Mouse (Mus musculus): ENCODE results near the gene Ice2. TPM values are rescaled to one million over a fixed set of nuclear protein-coding genes. Genes with fewer than 3 reads are reported as not detected.

Ice2 gene
- polyA plus RNA-seq, 1 experiment from 2014 or later: 7.3 TPM

- H3K27me3 ChIP-seq (replicated peaks; ENCODE audit: insufficient read depth, low read length): no peaks in the 10 kb centered on the region
- H3K4me2 ChIP-seq (replicated peaks; ENCODE audit: low read depth, low read length): no peak overlapping the region
- no peak overlapping the region for H3K4me3 ChIP-seq (ENCODE audit: low read depth, low read length)
- H3K9me3 ChIP-seq (ENCODE audit: low read length): no peaks in the 10 kb centered on the region
- no peak overlapping the region for H3K9ac ChIP-seq (replicated peaks; ENCODE audit: low read depth)
- 58% methylated on average over 14 of the region's 14 CpGs for WGBS
- no peak overlapping the region for H3K27ac ChIP-seq (ENCODE audit: low read length)
- DNase-seq (ENCODE audit: low spot score) (peak; percentile 46), ATAC-seq (no peak)
- H3K4me1 ChIP-seq (ENCODE audit: insufficient read depth, low read depth, low read length): peaks cover 11% of the 10 kb centered on the region
- TF ChIP-seq EP300 (IDR thresholded peaks at IDR 0.05) (no peak), CTCF (IDR thresholded peaks at IDR 0.05) (no peak)
- peaks cover 38% of the 10 kb centered on the region; the same call in 1 of the 2 replicates for H3K36me3 ChIP-seq (ENCODE audit: insufficient read depth, low read length)
Measured at GRCm38 (mm10) chr9:69477195-69477823, 79.6 kb downstream of the Ice2 start.

DNA sequence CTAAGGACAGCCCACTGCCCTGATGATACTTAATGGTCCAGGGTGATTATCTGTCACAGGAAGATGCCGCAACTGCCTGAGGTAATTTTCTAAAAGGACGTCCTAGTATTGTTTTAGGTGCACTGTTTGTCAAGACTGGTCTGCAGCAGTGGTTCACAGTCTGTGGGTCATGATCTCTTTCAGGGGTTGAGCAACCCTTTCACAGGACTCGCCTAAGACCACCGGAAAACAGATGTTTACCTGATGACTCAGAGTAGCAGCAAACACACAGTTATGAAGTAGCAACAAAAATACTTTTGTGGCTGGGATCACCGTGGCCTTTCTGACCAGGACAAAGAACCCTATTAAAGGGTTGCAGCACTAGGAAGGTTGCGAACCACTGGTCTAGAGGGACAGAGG is 80.1 kb downstream of the Ice2 start:
- H3K4me1 ChIP-seq (ENCODE audit: insufficient read depth, low read depth, low read length): peaks cover 7% of the 10 kb centered on the region; the same call in 1 of the 2 replicates
- no peaks in the 10 kb centered on the region for H3K27me3 ChIP-seq (replicated peaks; ENCODE audit: insufficient read depth, low read length)
- H3K9me3 ChIP-seq (ENCODE audit: low read length): no peaks in the 10 kb centered on the region
- no peak for DNase-seq (ENCODE audit: low spot score)
- no peak overlapping the region for H3K4me2 ChIP-seq (replicated peaks; ENCODE audit: low read depth, low read length)
- peaks cover 43% of the 10 kb centered on the region; the same call in 1 of the 2 replicates for H3K36me3 ChIP-seq (ENCODE audit: insufficient read depth, low read length)
- H3K27ac ChIP-seq (ENCODE audit: low read length): no peak overlapping the region
- 55% methylated on average over 6 of the region's 6 CpGs for WGBS
- ATAC-seq: peak; percentile 55; the same call in 1 of the 2 replicates
- TF ChIP-seq EP300 (IDR thresholded peaks at IDR 0.05): no peak
- TF ChIP-seq CTCF (IDR thresholded peaks at IDR 0.05): no peak
- H3K4me3 ChIP-seq (ENCODE audit: low read depth, low read length): no peak overlapping the region
- no peak overlapping the region for H3K9ac ChIP-seq (replicated peaks; ENCODE audit: low read depth)

DNA sequence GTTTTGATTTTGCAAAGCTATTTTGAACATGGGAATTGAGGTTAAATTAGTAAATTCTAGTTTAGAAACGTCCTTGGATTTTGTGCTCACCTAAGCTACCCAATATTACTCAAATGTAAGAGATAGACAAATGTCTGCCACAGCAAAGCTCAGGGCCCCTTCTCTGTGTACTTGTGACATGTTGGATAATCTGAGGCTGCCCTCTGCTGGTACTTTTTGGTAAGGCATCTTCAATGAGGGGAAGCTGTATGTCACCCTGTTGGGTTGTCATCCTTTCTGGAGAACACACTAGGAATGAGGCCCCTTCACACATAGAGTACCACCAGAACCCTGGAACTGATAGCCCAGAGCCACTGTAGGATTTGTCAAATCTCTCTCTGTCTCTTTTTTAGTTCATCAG is 82.6 kb downstream of the Ice2 start:
- H3K9ac ChIP-seq (replicated peaks; ENCODE audit: low read depth): no peak overlapping the region
- no peaks in the 10 kb centered on the region for H3K4me1 ChIP-seq (ENCODE audit: insufficient read depth, low read depth, low read length)
- no peak overlapping the region for H3K4me3 ChIP-seq (ENCODE audit: low read depth, low read length)
- DNase-seq (ENCODE audit: low spot score) (peak; percentile 74), ATAC-seq (peak; percentile 62)
- H3K36me3 ChIP-seq (ENCODE audit: insufficient read depth, low read length): peaks cover 67% of the 10 kb centered on the region
- no peaks in the 10 kb centered on the region for H3K27me3 ChIP-seq (replicated peaks; ENCODE audit: insufficient read depth, low read length)
- TF ChIP-seq EP300 (IDR thresholded peaks at IDR 0.05) (no peak), CTCF (IDR thresholded peaks at IDR 0.05) (peak; percentile 90)
- no peak overlapping the region for H3K27ac ChIP-seq (ENCODE audit: low read length)
- no peak overlapping the region for H3K4me2 ChIP-seq (replicated peaks; ENCODE audit: low read depth, low read length)
- 6% methylated on average over 1 of the region's 1 CpGs for WGBS
- no peaks in the 10 kb centered on the region for H3K9me3 ChIP-seq (ENCODE audit: low read length)

Small RNAs within 50 kb of the gene (microRNA-seq; reads per million reads assigned to microRNA genes)
- 4.4 reads per million, percentile 12 among the genes with 10 or more reads in this experiment for gene Mir3109

Other genes starting within 250 kb of the Ice2 start
- 1,095 and 1,144 TPM in 2 replicates for gene Anxa2, start 55.7 kb downstream of the Ice2 start, polyA plus RNA-seq (2015; fragmentation: Nextera tagmentation; extraction: Ambion mirVana)